In the genomic region with DNA sequence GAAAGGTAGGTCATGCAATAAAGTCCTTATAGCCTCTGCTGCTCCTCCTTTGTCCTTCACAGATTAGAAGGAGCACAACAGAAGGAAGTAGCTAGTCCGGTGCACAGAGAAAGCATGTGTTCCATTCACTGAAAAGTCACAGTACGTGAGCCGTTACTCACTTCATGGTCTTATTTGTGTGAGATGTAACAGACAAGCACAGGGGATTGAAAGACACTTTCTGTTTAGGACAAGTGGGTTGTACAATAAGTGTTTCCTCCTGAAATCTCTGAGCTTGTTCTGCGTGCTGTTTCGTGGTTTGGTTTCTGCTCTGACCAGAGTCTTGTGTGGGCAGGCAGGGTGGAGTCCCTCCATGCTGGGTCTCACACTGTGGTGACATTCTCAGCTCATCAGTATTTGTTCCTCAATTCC, we compare ENCODE assay signal across 18 mouse cellular contexts. TPM values are rescaled to one million over a fixed set of nuclear protein-coding genes. Genes with fewer than 3 reads are reported as not detected.
DNase-seq lines count a peak whose midpoint lies in the region; ATAC-seq lines count a peak whose summit lies in the region.
"Had no signal": no experiment of that assay in that cellular context is flagged by ENCODE, and none has a peak within 500 bp of the region (broad histone marks: within the 10 kb centered on the region; RNA-seq: fewer than 3 reads in every experiment).

No protein-coding gene starts in this region.

- DNase-seq in spleen, postnatal 36 days (ENCODE audit: low spot score in 2 of 2), result peak; percentile 70
- DNase-seq in spleen, postnatal 14 days (ENCODE audit: low spot score in 2 of 2), result no peak
- DNase-seq in monocyte, adult 2 months (ENCODE audit: low read depth in 1 of 2, low spot score in 2 of 2), result peak; percentile 20 to 45
- DNase-seq in cerebellum, adult 9-10 months, result no peak
- no peak for DNase-seq in layer of hippocampus, adult 9-10 months (ENCODE audit: low spot score)
- DNase-seq in cerebellum, postnatal 14 days, result no peak
- DNase-seq: cerebellum, adult 18-20 months; thymus, postnatal 4 days had no signal

- peak; percentile 79 for ATAC-seq in common myeloid progenitor, adult 5-6 weeks (replicated peaks; ENCODE audit: low read depth, poor library complexity, severe bottlenecking)
- ATAC-seq: forebrain, embryonic 13.5 days; intestine, postnatal 0 days; Patski had no signal

RNA-seq across cellular contexts. Expression of a gene that starts 20.2 kb away (rescaled TPM):
- total RNA-seq in common myeloid progenitor, adult 5-6 weeks (2017), result 57.3 and 76.1 TPM in 2 replicates

RNA-seq across cellular contexts. Expression of a gene that starts 28.5 kb away (rescaled TPM):
- total RNA-seq in common myeloid progenitor, adult 5-6 weeks (2017), result not detected in 2 replicates
- total RNA-seq: adrenal gland, postnatal 4 days; gastrocnemius, adult 18-20 months; heart, adult 8-10 months; layer of hippocampus, adult 2 months; left cerebral cortex, postnatal 25 days; liver, adult 2 months had no signal

RNA-seq across cellular contexts. Expression of a gene that starts 37.4 kb away (rescaled TPM):
- total RNA-seq in common myeloid progenitor, adult 5-6 weeks (2017), result 24.0 TPM in 2 replicates

RNA-seq across cellular contexts. Expression of a gene that starts 51.8 kb away (rescaled TPM):
- not detected in 2 replicates for total RNA-seq in common myeloid progenitor, adult 5-6 weeks (2017)
- total RNA-seq: adrenal gland, postnatal 4 days; gastrocnemius, adult 18-20 months; heart, adult 8-10 months; layer of hippocampus, adult 2 months; left cerebral cortex, postnatal 25 days; liver, adult 2 months had no signal

Comparison
In these comparisons a context has a peak if more than half of its experiments do, and no peak if none do; other contexts are left out.
1. DNase-seq: peak in spleen, postnatal 36 days (2 of 2) and monocyte, adult 2 months (2 of 2); none in spleen, postnatal 14 days (0 of 2), cerebellum, adult 9-10 months (single experiment), layer of hippocampus, adult 9-10 months (single experiment) and cerebellum, postnatal 14 days (0 of 2).